Mouse (Mus musculus) forebrain, embryonic 12.5 days (tissue): Measurements from ENCODE around the gene Tulp4. TPM values are rescaled to one million over a fixed set of nuclear protein-coding genes. Genes with fewer than 3 reads are reported as not detected.

ENCODE experiments used
- ATAC-seq: fragments of 200-750 bp; cut with Nextera tagmentation; 2 replicates; pipeline ENCODE4 v1.8.0; 2017; ENCODE audit warnings: moderate TSS enrichment; ENCODE audit not compliant: low FRiP score
- H3K27ac ChIP-seq: fragments of 300-500 bp; sonication (generic); 2 replicates; pipeline ENCODE4 v1.5.1; 2016; ENCODE audit warnings: mild to moderate bottlenecking
- H3K27me3 ChIP-seq: fragments of 300-500 bp; sonication (generic); 2 replicates; pipeline ENCODE4 v1.6.1; 2016; ENCODE audit warnings: mild to moderate bottlenecking
- H3K36me3 ChIP-seq: fragments of 300-500 bp; sonication (generic); replicated peaks from 2 replicates; pipeline ENCODE4 v1.6.1; 2016; ENCODE audit warnings: mild to moderate bottlenecking
- H3K4me1 ChIP-seq: fragments of 300-500 bp; sonication (generic); 2 replicates; pipeline ENCODE4 v1.6.1; 2016
- H3K4me2 ChIP-seq: fragments of 300-500 bp; sonication (generic); 2 replicates; pipeline ENCODE4 v1.6.1; 2016; ENCODE audit warnings: mild to moderate bottlenecking, moderate library complexity
- H3K4me3 ChIP-seq: fragments of 300-500 bp; sonication (generic); replicated peaks from 2 replicates; pipeline ENCODE4 v1.5.1; 2016; ENCODE audit warnings: mild to moderate bottlenecking
- H3K9ac ChIP-seq: fragments of 300-500 bp; sonication (generic); 2 replicates; pipeline ENCODE4 v1.6.1; 2016; ENCODE audit warnings: mild to moderate bottlenecking
- H3K9me3 ChIP-seq: fragments of 300-500 bp; sonication (generic); 2 replicates; pipeline ENCODE4 v1.6.1; 2016
- WGBS: fragments of 180-500 bp; shearing (Covaris S2); methylation state at CpG from one replicate; pipeline ENCODE4 v1.1.7; 2016; 5-methylcytosine and 5-hydroxymethylcytosine counted together
- polyA plus RNA-seq: library from polyadenylated mRNA; unstranded; fragments of >200 nt; fragmentation: Nextera tagmentation; extraction: Ambion mirVana; gene quantifications from 2 replicates; pipeline ENCODE4 v1.2.1, GENCODE M21; 2016

Tulp4 gene
- polyA plus RNA-seq, 1 experiment from 2014 or later = 111 TPM

- Histone ChIP-seq H3K4me1 (peaks cover 8% of the 10 kb centered on the region; the same call in 1 of the 2 replicates), H3K36me3 (peaks cover 17% of the 10 kb centered on the region), H3K9ac (no peak overlapping the region), H3K4me3 (no peak overlapping the region), H3K27me3 (no peaks in the 10 kb centered on the region), H3K27ac (no peak overlapping the region), H3K4me2 (no peak overlapping the region), H3K9me3 (peaks cover 3% of the 10 kb centered on the region; the same call in 1 of the 2 replicates)
- ATAC-seq = no peak
- 76% methylated on average over 5 of the region's 5 CpGs for WGBS
These were observed 66.9 kb downstream of the Tulp4 start for GRCm38 (mm10) chr17:6172926-6173690.

DNA sequence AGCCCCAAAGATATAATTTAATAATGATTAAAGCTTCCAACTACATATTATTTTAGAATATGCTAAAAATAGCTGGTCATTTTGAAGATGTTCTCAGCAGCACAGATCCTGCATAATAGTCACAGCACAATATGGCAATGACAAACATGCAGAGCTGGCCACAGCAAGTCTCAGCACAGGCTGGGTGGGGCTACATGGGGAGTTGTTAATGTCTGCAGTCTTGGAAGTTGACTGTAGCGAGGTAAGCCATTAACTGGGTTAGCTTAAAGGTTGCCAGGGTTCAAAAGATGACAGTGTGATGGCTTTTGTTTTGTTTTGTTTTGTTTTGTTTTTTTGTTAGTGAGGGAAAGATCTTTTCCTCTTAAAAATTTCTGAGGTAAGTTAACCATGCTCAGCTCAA lies 68.3 kb downstream of the Tulp4 start:
- ATAC-seq = no peak

GRCm38 (mm10) chr17:6178564-6179267 lies 72.5 kb downstream of the Tulp4 start:
- no peak overlapping the region for H3K4me3 ChIP-seq
- ATAC-seq = no peak
- no peak overlapping the region for H3K9ac ChIP-seq
- no peaks in the 10 kb centered on the region for H3K27me3 ChIP-seq
- H3K27ac ChIP-seq = no peak overlapping the region
- no peak overlapping the region for H3K4me2 ChIP-seq
- H3K36me3 ChIP-seq = peaks cover 30% of the 10 kb centered on the region
- H3K9me3 ChIP-seq = peaks cover 3% of the 10 kb centered on the region; the same call in 1 of the 2 replicates
- H3K4me1 ChIP-seq = peaks cover 4% of the 10 kb centered on the region; the same call in 1 of the 2 replicates
- 82% methylated on average over 6 of the region's 6 CpGs for WGBS

More for the DNA sequence above, 68.3 kb downstream of the Tulp4 start:
- Histone ChIP-seq H3K9me3 (peaks cover 3% of the 10 kb centered on the region; the same call in 1 of the 2 replicates), H3K4me2 (no peak overlapping the region), H3K9ac (no peak overlapping the region), H3K4me3 (no peak overlapping the region), H3K27me3 (no peaks in the 10 kb centered on the region), H3K36me3 (peaks cover 25% of the 10 kb centered on the region), H3K27ac (no peak overlapping the region), H3K4me1 (peaks cover 11% of the 10 kb centered on the region)
- WGBS = 86% methylated on average over 1 of the region's 1 CpGs

DNA sequence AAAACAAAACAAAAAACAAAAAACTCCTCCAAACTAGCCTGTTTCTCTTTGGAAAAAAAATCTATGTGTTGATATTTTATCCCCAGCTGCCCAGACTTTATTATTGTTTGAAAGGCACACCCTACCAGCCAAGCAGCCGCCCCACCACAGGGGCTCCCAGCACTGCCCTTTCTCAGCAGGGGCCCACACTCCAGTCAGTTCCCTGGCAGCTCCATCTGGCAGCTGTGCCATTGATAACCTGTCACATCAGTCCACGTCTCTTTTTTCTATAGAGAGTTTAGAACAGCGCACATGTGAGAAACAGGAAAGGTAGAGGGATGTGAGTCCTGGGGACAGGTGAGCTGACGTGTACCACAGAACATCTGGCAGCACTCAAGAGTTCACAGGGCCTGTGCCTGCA lies 73.2 kb downstream of the Tulp4 start:
- Histone ChIP-seq H3K27me3 (no peaks in the 10 kb centered on the region), H3K9ac (no peak overlapping the region), H3K4me2 (no peak overlapping the region), H3K4me3 (no peak overlapping the region), H3K36me3 (peaks cover 30% of the 10 kb centered on the region), H3K9me3 (peaks cover 3% of the 10 kb centered on the region; the same call in 1 of the 2 replicates), H3K4me1 (peaks cover 4% of the 10 kb centered on the region; the same call in 1 of the 2 replicates), H3K27ac (no peak overlapping the region)
- 55% methylated on average over 4 of the region's 4 CpGs for WGBS
- ATAC-seq = no peak

DNA sequence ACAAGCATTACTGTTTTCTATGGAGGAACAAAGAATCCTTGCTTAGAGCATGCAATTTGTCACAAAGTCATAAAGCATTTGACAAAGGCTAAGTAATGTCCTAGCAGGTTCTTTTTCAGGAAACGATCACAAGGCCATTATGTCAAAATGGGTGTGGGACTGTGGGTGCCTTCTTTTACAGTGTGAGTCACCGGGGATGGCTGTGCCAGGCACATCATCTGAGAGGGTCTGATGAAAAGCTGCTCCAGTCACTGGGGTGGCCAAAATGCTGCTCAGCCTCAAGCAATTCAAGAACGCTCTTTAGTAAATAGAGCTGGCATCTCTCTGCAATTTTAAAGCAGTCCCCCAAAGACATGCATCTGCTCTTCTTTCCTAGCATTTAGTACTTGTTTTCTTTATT lies 74.2 kb downstream of the Tulp4 start:
- H3K27me3 ChIP-seq = no peaks in the 10 kb centered on the region
- no peak overlapping the region for H3K27ac ChIP-seq
- peaks cover 3% of the 10 kb centered on the region; the same call in 1 of the 2 replicates for H3K9me3 ChIP-seq
- H3K4me2 ChIP-seq = no peak overlapping the region
- no peak overlapping the region for H3K4me3 ChIP-seq
- peaks cover 4% of the 10 kb centered on the region; the same call in 1 of the 2 replicates for H3K4me1 ChIP-seq
- peaks cover 37% of the 10 kb centered on the region for H3K36me3 ChIP-seq
- 86% methylated on average over 3 of the region's 3 CpGs for WGBS
- no peak for ATAC-seq
- no peak overlapping the region for H3K9ac ChIP-seq

DNA sequence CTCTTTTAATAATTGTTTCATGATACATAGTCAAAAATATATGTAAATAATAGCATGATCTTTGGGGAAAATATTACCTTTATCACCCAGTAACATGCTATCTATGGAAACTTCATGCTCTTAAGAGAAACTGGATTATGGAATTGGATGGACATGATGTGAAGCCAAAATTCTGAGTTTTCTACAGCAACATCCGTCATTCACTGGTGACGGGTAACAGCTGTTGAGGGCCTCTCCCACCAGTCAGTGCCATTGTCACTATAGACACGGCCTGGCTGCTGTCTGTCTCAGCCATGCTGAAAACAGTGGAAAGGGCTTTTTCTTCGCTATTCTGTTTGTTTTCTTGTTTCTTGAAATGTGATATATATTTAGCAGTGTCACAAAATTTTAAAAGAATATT lies 76.5 kb downstream of the Tulp4 start:
- Histone ChIP-seq H3K4me3 (no peak overlapping the region), H3K4me1 (peaks cover 4% of the 10 kb centered on the region; the same call in 1 of the 2 replicates), H3K9me3 (no peaks in the 10 kb centered on the region), H3K27ac (no peak overlapping the region), H3K9ac (no peak overlapping the region), H3K4me2 (no peak overlapping the region), H3K36me3 (peaks cover 45% of the 10 kb centered on the region), H3K27me3 (no peaks in the 10 kb centered on the region)
- no peak for ATAC-seq
- WGBS = 79% methylated on average over 4 of the region's 4 CpGs

DNA sequence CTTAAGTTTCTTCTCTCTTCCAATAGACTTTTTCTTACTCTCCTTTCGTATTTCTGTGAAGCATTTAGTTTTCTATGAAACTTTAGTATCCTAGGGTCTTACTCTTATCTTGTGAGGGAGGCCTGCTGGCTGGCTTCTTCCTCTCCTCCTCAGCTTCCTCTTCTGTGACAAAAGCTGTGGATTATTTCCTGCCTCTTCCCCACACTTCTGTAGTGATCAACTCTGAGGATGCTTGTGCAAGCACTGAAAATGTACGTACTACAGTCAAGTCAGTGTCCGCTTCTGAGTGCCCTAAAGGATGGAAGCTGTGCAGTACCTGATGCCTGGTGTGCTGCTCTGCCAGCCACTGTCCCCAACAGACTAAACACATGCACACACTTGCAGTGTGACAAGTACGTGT lies 80.4 kb downstream of the Tulp4 start:
- no peaks in the 10 kb centered on the region for H3K4me1 ChIP-seq
- no peaks in the 10 kb centered on the region for H3K27me3 ChIP-seq
- no peak overlapping the region for H3K4me2 ChIP-seq
- no peak overlapping the region for H3K4me3 ChIP-seq
- H3K9ac ChIP-seq = no peak overlapping the region
- H3K36me3 ChIP-seq = peaks cover 54% of the 10 kb centered on the region
- no peak overlapping the region for H3K27ac ChIP-seq
- no peak for ATAC-seq
- 92% methylated on average over 4 of the region's 4 CpGs for WGBS
- no peaks in the 10 kb centered on the region for H3K9me3 ChIP-seq

DNA sequence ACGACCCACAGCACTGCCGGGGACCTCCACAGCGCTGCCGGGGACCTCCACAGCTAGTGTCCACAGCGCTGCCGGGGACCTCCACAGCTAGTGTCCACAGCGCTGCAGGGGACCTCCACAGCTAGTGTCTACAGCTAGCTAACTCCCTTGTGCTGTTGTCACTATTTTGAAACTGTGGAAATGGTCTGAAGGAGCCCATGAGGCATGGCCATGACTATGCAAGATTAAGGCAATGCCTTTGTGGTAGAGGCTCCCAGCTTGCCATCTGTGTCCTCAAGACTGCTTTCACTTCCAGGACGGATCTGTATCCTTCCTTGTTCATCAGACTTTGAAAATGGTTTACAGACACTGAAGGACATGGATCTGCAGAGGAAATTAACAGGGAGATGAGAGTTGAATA lies 80.9 kb downstream of the Tulp4 start:
- H3K9me3 ChIP-seq = no peaks in the 10 kb centered on the region
- 93% methylated on average over 8 of the region's 8 CpGs for WGBS
- no peak overlapping the region for H3K27ac ChIP-seq
- no peak overlapping the region for H3K4me3 ChIP-seq
- no peak overlapping the region for H3K9ac ChIP-seq
- no peak for ATAC-seq
- no peak overlapping the region for H3K4me2 ChIP-seq
- H3K4me1 ChIP-seq = no peaks in the 10 kb centered on the region
- H3K36me3 ChIP-seq = peaks cover 59% of the 10 kb centered on the region
- no peaks in the 10 kb centered on the region for H3K27me3 ChIP-seq

DNA sequence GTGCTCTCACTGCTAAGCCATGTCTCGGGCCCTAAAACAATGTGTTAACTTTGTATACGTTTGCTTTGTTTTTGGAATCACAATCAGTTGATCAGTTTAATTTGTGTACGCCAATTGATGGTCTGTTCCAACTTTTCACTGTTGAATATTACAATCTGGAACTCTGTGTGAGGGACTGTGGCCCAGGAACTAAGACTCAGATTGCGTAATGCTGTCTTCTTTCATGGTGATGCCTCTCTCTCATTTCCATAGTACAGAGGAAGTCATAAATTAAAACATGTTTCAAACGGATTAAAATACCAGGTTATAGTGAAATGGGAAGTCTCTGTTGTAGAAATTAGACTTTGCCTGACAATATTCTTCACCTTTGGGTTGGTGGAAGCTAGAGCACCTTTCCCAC lies 83.0 kb downstream of the Tulp4 start:
- 95% methylated on average over 5 of the region's 5 CpGs for WGBS
- Histone ChIP-seq H3K36me3 (peaks cover 73% of the 10 kb centered on the region), H3K27me3 (no peaks in the 10 kb centered on the region), H3K4me2 (no peak overlapping the region), H3K27ac (no peak overlapping the region), H3K4me1 (no peaks in the 10 kb centered on the region), H3K9ac (no peak overlapping the region), H3K9me3 (no peaks in the 10 kb centered on the region), H3K4me3 (no peak overlapping the region)
- ATAC-seq = no peak

DNA sequence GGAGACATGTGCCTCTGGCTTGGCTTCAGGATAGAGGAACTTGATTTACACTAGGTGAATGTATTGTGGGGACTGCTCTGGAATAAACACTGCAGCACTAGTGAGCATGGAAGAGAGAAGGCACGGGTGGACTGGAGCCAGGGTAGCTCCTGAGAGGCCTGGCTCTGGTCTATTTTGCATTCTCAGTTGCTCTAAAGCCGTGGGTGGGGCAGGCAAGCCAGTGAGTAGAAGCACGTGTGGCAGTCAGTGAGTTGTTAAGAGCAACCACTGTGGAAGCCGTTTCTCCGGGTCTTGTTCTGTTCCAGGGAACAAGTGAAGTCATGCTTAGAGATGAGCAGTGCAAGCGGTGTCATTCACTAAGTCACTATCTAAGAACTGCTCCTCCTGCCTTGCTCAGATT lies 86.0 kb downstream of the Tulp4 start:
- no peak for ATAC-seq
- H3K27me3 ChIP-seq = no peaks in the 10 kb centered on the region

DNA sequence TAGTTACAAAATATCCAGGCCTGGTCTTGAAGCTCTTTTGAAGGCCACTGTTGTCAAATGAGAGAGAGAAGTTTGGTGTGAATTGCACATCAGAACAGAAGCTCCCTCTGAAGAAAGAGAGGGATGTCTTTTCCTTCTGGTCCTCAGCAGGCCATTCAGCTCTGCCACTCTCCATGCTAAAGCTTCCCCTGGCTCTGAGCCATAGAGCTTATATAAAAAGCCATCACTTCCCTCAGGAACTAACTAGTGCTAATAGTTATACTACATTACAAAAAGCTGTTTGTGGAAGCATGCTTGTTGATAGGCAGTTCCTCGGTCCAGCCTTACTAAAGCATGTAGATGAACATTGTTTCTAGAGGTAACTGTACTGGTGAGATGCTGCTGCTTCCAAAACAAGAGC lies 89.2 kb downstream of the Tulp4 start:
- peaks cover 48% of the 10 kb centered on the region for H3K36me3 ChIP-seq
- no peak for ATAC-seq
- H3K4me2 ChIP-seq = no peak overlapping the region
- 90% methylated on average over 1 of the region's 1 CpGs for WGBS
- no peaks in the 10 kb centered on the region for H3K4me1 ChIP-seq
- H3K9ac ChIP-seq = no peak overlapping the region
- no peak overlapping the region for H3K4me3 ChIP-seq
- H3K27me3 ChIP-seq = no peaks in the 10 kb centered on the region
- H3K9me3 ChIP-seq = no peaks in the 10 kb centered on the region
- H3K27ac ChIP-seq = no peak overlapping the region

More for the DNA sequence above, 86.0 kb downstream of the Tulp4 start:
- Histone ChIP-seq H3K4me3 (no peak overlapping the region), H3K4me2 (no peak overlapping the region), H3K9me3 (no peaks in the 10 kb centered on the region), H3K27ac (no peak overlapping the region), H3K9ac (no peak overlapping the region), H3K4me1 (no peaks in the 10 kb centered on the region), H3K36me3 (peaks cover 54% of the 10 kb centered on the region)
- 87% methylated on average over 6 of the region's 6 CpGs for WGBS

DNA sequence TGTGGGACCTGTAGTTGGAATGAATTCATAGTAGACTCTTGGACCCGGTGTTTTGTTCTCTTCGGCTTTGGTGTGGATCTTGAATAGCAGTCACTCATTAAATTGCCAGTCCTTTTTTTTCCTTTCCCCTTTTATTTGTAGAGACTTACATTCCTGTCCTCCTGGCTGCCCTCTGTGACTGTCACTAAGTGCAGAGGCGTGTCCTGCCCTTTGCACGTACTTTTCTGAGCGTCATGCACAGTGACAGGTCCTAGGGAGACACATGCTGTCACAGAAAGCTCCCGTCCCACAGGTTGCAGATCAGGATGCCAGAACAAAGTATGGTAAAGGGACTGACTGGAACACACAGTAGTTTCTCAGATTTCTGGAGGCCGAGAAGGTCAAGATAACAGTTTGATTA lies 91.3 kb downstream of the Tulp4 start:
- Histone ChIP-seq H3K36me3 (peaks cover 49% of the 10 kb centered on the region), H3K9ac (no peak overlapping the region), H3K27me3 (no peaks in the 10 kb centered on the region), H3K9me3 (no peaks in the 10 kb centered on the region), H3K27ac (no peak overlapping the region), H3K4me1 (no peaks in the 10 kb centered on the region), H3K4me3 (no peak overlapping the region), H3K4me2 (no peak overlapping the region)
- WGBS = 70% methylated on average over 7 of the region's 7 CpGs
- ATAC-seq = no peak
